Mouse (Mus musculus) thymus, postnatal 10 days (tissue): ENCODE measurements around the gene Galnt10.
A peak's percentile ranks its signal among the peaks of the same experiment; 100 is the strongest.

Source experiments
- DNase-seq, 2 experiments: peaks; one replicate each; pipeline ENCODE4 v3.0.0; 2021; ENCODE audit warnings: low spot score in 2 of 2

The Galnt10 gene

DNA sequence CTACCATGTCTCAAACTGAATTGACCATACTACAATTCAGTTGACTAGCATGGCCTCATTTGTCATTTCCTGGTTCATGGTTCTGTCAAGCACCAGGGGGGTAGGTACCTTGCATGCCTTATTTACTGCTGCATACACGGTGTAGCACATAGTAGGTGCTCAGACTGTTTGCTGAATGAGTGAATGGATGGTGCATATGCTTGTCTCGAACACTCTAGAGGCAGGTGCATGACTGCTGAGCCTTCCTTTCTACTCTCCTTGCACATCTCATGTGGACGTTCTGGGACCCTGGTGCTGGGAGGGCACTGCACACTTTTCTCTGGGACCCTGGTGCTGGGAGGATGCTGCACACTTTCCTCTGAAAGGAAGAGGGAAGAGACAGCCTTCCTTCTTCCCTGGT lies 13.0 kb downstream of the Galnt10 start:
- no peak for DNase-seq

DNA sequence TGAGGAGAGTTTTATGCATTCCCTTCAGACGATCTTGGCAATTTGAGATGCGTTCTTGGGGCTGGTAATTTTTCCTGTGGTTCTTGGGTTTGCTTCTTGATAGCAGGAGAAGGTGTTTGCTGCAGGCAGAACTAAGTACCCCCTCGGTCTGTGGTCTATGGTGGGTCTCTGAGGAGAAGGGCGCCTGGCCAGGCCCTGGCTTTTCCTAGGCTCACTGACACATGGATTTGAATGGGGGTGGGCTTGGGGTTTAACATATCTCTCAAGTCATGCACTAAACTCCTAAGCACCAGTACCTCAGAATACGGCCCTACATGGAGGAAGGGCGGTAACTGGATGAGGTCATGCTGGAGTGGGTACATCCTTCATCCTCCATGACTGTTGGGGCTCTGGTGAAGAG lies 13.5 kb downstream of the Galnt10 start:
- DNase-seq = no peak

DNA sequence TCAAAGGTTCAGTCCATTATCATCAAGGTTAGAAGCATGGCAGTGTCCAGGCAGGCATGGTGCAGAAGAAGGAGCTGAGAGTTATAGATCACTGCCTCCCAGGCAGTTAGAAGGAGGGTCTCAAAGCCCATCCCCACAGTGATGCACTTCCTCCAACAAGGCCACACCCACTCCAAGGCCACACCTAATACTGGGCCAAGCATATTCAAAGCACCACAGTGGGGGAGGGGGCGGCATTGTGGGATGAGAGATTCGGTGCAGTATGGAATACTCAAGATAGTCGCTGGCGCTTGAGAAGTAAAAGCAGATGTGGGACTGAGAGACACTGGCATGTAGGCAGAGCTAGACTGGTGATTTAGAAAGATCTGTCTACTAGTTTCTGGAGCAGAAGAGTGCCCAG lies 14.9 kb downstream of the Galnt10 start:
- no peak for DNase-seq

DNA sequence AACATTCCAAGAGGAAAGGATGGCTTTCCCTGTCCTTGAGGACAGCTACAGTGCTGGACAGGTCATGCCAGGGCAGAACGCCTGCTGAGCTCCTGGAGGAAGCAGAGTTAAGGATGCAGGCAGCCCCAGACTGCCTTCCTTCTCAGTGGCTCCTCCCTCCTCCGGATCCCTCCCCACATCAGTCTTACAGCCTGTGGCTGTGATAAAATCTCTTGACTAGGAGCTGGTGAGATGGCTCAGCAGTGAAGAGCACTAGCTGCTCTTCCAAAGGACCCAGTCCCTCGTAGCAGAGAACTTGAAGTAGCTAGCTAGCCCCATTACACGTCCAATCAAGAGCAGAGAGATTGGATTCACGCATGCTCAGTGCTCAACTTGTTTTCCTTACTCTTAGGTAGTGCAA lies 15.6 kb downstream of the Galnt10 start:
- DNase-seq = peak; percentile 48 to 50

DNA sequence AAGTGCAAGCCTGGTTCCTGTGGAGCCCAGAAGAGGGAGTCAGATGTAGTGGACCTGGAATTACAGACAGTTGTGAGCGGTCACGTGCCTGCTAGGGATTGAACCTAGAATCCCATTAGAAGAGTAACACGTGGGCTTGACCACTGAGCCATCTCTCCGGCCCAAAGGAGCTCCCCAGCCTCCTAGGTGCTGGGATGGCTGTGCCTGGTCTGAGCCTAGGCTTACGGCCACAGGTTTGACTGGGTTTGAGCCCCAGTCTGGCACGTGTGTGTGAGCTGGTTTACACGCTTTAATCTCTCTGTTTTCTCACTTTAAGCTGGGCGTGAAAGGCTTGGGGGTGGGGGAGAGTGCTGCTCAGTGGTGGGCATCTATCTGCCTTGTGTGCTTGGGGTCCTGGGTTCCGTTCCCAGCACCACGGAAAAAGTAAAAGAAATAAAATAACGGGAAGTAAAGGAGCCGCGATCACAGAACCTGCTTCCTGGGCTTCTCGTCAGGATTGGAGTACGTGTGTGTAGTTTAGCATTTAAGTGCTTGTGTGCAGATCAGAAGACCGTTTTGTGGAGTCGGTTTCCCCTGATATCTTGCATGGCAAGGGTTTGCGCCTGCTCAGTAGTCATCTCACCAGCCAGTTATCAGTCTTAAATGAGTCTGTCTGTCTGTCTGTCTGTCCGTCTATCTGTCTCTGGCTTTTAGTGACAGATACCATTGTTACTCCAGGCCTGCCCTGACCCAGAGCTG lies 16.4 kb downstream of the Galnt10 start:
- DNase-seq = no peak

DNA sequence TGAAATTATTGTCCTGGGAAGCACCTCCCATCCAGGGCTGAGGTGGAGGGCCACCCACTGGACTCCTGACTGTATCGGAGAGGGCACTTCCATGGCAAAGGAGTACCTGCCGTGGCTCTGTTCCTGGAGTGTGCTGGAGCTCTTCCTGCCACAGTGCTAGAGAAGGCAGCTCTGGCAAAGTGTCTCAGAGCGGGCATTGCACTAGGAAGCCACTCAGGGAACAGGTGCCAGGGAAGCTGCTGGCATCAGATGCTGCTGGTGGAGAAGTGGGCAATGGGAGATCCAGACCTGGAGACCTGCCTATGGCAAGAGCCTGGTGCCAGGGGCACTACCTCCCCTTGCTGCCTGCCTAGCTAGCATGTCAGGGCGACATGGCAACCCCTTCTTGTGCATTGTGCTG lies 17.0 kb downstream of the Galnt10 start:
- DNase-seq = no peak

DNA sequence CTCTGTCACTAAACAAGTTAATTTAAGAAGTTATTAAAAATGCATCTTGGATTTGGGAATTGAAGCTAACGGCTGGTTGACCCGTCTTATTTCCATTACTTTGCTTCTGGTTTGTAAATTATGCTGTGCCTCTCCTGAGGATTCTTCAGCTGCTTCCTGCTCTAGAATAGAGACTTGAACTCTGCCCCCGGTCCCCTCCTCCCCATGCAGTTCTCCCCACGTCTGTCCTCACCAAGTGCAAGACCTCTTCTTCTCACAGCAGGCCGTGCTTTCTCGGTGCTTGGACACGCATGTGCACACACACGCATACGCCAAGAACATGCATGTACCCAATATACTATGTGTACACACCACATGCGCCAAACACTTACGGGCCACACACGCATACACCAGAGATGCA lies 18.0 kb downstream of the Galnt10 start:
- no peak for DNase-seq

DNA sequence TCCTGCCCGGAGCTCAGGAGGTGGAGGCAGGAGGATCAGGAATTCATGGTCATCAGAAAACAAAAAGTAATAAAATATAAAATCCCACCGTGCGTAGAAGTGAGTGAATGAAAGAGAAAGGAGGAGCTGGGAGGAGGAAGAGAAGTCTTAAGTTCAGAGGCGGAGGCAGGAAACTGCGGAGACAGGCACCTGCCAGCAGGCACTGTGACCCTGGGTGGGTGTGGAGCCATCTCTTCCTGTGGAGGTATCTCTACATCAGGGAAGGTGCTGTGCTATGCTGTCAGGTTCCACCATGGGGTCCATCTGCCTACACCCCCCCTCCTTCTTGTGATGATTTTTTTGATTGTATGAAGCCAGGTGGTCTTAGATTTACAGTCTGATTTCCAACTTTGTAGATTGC lies 19.5 kb downstream of the Galnt10 start:
- DNase-seq = peak; percentile 61 to 68

DNA sequence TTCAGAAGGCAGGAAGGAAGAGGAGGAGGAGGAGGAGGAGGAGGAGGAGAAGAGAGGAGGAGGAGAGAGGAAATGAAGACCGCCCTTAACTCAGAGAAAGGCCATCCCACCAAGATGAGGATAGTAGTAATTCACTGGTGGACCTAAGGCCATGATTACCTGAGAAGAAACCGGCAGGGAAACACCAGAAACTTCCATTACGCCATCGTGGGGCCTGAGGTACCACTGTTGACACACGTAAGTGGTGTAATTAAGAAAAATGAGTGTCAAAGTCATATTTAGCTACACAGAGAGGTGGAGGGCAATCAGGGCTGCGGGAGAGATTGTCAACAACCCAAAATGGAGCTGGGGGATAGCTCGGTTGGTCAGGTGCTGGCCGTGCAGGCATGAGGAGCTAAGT lies 23.0 kb downstream of the Galnt10 start:
- no peak for DNase-seq

DNA sequence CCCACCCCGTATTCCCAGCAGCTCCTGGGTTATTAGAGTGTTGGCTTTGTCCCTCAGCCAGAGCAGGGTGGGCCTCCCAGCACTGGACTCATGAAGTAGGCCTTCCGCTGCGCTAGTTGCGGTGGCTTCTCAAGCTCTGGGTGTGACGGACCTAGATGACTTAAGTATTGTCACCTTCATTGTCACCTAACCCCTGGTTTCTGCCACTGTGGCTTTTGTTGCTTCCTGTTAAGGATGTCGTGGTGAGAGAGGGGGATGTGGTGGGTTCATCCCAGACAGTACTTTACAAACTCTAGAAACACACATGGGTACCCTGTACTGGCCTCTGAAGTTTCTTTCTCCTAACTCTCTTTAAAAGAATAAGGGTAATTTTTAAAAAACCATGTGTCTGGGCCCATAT lies 24.3 kb downstream of the Galnt10 start:
- peak; percentile 48 to 51 for DNase-seq

DNA sequence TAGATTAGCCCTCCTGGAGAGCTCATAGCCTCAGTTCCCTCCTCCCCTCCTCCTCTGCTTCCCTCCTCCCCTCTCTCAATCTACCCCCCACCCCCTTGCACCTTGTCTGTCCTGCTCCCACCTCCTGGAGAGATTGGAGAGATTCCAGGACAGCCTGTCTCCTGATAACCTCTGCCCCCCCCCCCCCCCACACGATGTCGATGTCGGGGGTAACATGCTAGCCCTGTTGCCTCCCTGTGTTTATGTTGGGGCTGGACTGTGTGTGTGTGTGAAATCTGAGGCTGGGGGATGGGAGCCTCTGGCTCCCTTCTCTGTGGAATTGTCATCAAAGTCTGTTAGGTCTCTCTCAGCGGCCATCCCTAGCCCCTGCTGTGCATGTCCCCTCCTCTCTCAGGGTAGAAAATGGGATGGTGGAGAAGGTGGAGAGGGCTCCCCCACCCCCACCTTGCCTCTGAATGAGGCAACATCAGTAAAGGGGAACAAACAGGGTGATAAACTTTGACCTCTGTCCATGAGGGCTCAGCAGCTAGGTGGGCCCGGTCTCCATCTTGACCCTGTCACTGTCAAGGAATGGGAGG lies 26.0 kb downstream of the Galnt10 start:
- DNase-seq = no peak

DNA sequence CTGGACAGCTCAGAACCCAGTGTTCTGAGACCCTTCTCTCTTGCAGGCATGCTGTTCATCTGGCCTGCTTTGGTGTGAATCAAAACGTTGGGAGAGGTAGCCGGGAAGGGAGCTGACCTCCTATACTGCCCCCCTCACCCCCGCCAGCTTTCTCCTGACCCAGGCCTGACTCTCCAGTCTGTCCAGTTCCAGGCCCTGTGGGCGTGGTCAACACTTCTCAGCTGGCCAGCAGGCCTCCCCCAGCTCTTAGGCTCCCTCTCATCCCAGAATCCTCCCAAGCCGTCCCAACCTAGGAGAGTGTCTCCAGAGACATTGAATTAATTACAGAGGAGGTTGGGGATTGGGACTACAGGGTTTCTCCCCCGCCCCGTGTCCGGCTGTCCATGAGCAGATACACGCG lies 26.6 kb downstream of the Galnt10 start:
- no peak for DNase-seq

DNA sequence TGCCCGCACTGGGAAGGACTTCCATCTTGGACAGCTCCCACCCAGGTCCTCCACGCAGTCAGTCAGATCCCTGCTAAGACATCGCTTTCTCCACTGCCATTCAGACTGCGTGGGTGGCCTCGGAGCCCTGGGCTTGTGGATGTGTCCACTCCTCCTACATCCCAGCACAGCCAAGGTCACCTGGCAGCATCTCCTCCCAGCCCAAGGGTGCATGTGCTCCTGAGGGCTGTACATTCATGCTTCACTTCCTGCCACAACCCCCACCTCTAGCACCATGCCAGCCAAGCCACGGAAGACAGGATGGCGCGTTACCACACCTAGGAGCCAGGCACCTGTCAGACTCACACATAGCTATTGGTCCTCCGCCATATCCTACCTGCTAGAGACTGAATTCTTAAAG lies 27.8 kb downstream of the Galnt10 start:
- DNase-seq = peak; percentile 58

DNA sequence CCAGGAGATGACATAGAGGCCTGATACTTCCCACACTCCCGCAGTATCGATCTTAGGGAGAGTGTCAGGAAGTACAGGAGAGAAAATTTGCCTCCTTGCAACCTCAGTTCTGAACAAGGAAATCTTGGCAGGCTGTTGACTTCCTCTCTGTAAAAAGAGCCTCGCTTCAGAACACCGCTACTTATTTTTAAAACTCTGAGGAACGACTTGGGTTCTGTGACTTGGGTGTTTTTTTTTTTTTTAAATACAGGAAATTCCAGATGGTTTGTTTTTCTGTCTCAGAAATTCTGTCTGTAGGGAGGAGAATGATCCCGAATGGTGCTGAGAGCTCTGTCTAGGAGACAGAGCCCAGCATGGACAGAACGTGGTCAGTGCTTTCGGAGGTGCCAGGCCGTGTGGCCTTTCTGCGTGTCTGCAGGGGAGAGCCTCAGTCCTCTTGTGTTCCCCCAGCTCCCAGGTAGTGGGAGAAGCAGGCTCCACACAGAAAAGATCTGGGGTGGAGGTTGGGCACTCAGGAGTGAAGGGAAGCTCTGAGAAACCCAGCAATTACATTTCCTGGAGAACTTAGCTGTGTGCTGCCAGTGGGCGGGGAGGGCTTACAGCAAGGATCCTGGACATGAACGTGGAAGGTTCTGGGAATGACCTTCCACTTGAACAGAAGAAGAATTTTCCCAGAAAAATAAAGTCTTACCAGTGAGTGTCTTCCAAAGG lies 28.9 kb downstream of the Galnt10 start:
- no peak for DNase-seq

DNA sequence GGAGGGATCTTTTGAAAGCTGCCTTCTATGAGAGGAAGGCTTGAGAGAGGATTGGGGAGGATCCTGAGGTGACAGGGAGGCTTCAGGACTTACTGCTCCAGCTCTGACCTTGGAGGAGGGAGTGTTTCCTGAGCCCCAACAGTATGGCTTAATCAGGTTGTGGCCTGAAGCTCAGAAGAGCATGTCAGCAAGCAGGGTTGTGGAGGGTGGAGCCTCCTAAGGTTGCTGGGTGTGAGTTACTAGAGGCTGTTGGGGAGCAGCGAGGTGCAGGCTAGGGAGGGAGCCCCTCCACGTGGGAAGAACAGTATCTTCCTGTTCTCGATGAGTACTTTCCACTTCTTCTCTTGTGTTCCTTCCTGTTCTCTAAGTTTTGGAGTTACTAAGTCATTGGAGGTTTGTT lies 32.0 kb downstream of the Galnt10 start:
- DNase-seq = no peak

DNA sequence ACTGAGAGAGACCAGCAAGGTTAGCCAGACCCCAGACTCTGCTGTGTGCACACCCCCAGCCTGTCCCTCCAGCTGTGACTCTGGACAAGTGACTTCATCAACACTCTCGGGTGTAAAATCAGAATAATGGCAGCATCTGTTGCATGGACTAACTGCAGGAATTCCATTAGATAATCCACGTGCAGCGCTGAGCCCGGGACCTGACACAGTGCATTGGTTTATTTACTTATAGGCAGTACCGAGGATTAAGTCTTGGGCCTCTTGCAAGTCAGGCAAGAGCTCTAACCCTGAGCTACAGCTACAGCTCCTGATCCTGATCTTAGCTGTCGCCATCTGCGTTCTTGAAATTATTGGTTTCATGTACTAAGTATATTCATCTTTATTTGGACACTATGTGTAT lies 37.3 kb downstream of the Galnt10 start:
- no peak for DNase-seq

DNA sequence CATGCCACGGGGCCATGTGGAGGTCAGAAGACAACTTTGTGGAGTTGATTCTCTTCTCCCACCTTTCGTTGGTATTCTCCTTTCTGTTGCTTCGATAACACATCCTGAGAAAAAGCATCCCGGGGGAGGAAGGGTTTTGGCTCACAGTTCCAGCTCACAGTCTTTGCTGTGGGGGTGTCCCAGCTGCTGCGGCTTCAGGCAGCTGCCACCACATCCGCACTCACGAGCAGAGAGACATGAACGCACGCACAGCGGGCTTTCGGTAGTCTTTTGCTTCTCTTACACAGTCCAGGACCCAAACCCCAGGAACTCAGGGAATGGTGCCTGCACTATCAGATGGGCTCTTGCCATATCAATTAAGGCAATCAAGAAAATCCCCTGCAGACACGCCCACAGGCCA lies 37.9 kb downstream of the Galnt10 start:
- peak; percentile 40 to 44 for DNase-seq

DNA sequence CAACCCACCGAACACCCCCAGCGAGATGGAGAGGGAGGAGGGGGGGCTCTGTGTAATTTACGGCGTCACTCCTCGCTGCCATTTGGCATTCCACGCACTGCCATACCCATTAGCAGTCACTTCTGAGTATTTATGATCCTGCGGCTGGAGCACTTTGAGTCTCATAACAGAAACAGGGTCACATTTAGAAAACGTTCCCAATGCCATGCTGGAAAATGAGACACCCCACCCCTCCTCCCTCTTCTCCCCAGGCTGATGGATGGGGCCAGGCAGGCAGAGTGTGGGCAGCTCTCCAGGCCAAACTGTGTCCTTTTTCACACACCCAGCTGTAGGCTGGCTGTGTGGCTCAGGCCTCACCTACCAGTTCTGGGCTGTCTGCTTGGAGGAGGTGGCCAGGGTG lies 38.7 kb downstream of the Galnt10 start:
- DNase-seq = no peak

DNA sequence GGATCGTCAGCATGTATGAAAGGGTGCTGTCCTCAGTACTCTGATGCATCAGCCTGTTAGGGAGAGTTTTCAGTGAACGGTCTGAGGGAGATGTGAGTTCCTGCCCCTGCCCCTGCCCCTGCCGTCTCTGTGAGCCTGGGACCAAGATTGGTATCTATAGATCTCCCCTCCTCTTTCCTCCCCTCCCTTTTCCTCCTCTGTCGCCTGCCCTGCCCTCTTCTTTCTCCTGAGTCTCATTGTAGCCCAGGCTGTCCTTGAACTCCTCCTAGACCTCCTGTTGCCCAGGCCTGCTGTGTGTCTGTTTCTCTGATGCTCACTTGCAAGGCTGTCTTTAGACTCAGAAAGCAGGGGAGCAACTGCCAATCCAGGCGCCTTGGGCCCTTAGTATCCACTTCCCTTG lies 39.6 kb downstream of the Galnt10 start:
- DNase-seq = no peak

DNA sequence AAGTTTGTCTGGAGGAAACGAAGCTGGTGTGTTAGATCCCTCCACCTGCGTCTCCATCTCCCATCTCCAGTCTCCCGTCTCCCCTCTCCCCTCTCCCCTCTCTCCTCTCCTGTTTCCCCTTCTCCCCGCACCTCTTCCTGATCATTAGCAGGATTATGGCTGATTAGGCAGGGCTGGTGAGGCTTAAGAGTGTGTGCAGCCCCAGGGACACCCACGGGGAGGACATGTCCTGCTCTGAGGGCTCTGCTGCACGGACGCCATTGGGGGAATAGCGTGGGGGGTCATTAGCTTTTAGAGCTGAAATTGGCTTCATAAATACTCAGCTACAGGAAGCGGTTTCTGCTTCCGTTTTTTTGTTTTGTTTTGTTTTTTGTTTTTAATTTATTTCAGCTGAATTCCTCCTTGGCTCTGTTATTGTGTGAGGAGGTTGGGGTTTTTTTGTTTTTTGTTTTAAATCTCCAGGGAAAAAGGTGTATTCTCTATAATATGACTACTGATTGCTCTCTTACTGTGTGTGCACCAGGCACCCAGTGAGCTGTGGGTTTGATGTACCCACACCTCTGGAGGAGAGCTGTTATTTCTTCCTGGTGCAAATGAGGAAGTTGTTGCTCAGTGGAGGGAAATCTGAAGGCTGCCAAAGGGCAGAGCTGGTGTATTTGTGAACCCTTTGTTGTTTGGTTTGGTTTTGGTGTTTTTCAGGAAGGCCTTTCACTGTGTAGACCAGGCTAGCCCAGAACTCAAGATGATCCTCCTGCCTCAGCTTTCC lies 40.6 kb downstream of the Galnt10 start:
- DNase-seq = no peak

DNA sequence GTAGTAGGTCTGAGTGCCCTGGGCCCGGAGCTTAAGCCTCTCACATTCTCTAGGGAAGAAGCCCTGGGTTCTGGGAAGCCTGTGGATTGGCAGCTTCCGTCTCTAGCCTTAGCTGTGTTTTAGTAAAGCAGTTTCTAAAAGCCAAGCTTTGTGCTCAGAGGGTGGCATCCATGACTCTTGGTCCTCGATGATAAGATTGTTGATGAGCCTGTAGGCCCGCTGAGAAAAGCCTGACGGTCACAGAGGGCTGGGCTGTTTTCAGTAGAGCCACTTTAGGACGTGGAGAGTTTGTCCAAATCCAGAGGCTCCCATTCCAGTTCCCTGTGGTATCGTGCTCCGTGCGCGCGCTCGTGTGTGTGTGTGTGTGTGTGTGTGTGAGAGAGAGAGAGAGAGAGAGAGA lies 41.6 kb downstream of the Galnt10 start:
- no peak for DNase-seq

DNA sequence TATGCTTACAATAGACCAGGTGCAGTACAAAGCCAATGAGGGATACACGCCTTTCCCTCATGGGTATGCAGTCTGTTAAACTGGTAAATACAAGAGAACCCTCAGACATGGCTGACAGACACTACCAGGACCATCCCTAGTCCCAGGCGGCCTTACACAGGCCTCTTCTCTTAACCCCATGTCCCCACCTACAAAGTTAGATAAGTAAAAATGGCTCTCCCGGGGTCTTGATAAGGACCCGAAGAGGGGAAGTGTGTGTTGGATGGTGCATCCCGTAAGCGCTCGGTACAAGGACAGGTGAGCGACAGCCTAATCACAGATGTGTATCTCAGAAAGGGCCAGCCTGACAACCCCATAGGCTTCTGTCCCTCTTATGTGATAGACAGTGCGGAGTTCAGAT lies 42.0 kb downstream of the Galnt10 start:
- no peak for DNase-seq
